Mouse (Mus musculus): ENCODE results near the gene Tyrp1.

Gene Tyrp1

GRCm38 (mm10) chr4:80834050-80834449, at the start of gene Tyrp1:
Gene Tyrp1, plus strand, starts transcription at chr4:80834123.
- DNase-seq (ENCODE audit: low read depth, low spot score) = no peak

GRCm38 (mm10) chr4:80788339-80788738, 45.6 kb upstream of the Tyrp1 start:
- DNase-seq (ENCODE audit: low read depth, low spot score) = no peak

- DNase-seq (ENCODE audit: low read depth, low spot score) = no peak
These were observed 14.4 kb upstream of the Tyrp1 start for GRCm38 (mm10) chr4:80819511-80819910.

GRCm38 (mm10) chr4:80821945-80822344, 12.0 kb upstream of the Tyrp1 start:
- no peak for DNase-seq (ENCODE audit: low read depth, low spot score)

- no peak for DNase-seq (ENCODE audit: low read depth, low spot score)
These were observed 5.7 kb upstream of the Tyrp1 start for GRCm38 (mm10) chr4:80828232-80828631.

- DNase-seq (ENCODE audit: low read depth, low spot score) = no peak
These were observed 5.4 kb downstream of the Tyrp1 start for GRCm38 (mm10) chr4:80839317-80839716.

- DNase-seq (ENCODE audit: low read depth, low spot score) = no peak
These were observed 8.1 kb downstream of the Tyrp1 start for GRCm38 (mm10) chr4:80841980-80842379.

- DNase-seq (ENCODE audit: low read depth, low spot score) = no peak
These were observed 9.8 kb downstream of the Tyrp1 start for GRCm38 (mm10) chr4:80843752-80844151.

GRCm38 (mm10) chr4:80846052-80846451, 12.1 kb downstream of the Tyrp1 start:
- no peak for DNase-seq (ENCODE audit: low read depth, low spot score)

GRCm38 (mm10) chr4:80852590-80853425, 18.9 kb downstream of the Tyrp1 start:
- no peak for DNase-seq (ENCODE audit: low read depth, low spot score)

- DNase-seq (ENCODE audit: low read depth, low spot score) = no peak
These were observed 21.6 kb downstream of the Tyrp1 start for GRCm38 (mm10) chr4:80855495-80855894.

GRCm38 (mm10) chr4:80862962-80863361, 29.0 kb downstream of the Tyrp1 start:
- DNase-seq (ENCODE audit: low read depth, low spot score) = no peak

- no peak for DNase-seq (ENCODE audit: low read depth, low spot score)
These were observed 30.0 kb downstream of the Tyrp1 start for GRCm38 (mm10) chr4:80863906-80864305.

GRCm38 (mm10) chr4:80864511-80864922, 30.6 kb downstream of the Tyrp1 start:
- DNase-seq (ENCODE audit: low read depth, low spot score) = no peak

GRCm38 (mm10) chr4:80866065-80866464, 32.1 kb downstream of the Tyrp1 start:
- no peak for DNase-seq (ENCODE audit: low read depth, low spot score)

GRCm38 (mm10) chr4:80869598-80869997, 35.7 kb downstream of the Tyrp1 start:
- DNase-seq (ENCODE audit: low read depth, low spot score) = no peak

GRCm38 (mm10) chr4:80872847-80873644, 39.1 kb downstream of the Tyrp1 start:
- DNase-seq (ENCODE audit: low read depth, low spot score) = peak; percentile 7

GRCm38 (mm10) chr4:80874121-80874859, 40.4 kb downstream of the Tyrp1 start:
- DNase-seq (ENCODE audit: low read depth, low spot score) = no peak

- DNase-seq (ENCODE audit: low read depth, low spot score) = no peak
These were observed 41.1 kb downstream of the Tyrp1 start for GRCm38 (mm10) chr4:80875055-80875454.

- no peak for DNase-seq (ENCODE audit: low read depth, low spot score)
These were observed 48.2 kb downstream of the Tyrp1 start for GRCm38 (mm10) chr4:80881996-80882599.

GRCm38 (mm10) chr4:80886631-80887030, 52.7 kb downstream of the Tyrp1 start:
- DNase-seq (ENCODE audit: low read depth, low spot score) = no peak

- DNase-seq (ENCODE audit: low read depth, low spot score) = no peak
These were observed 57.1 kb downstream of the Tyrp1 start for GRCm38 (mm10) chr4:80891004-80891403.
